Mouse (Mus musculus): ENCODE measurements around the gene Fgfr2. TPM values are rescaled to one million over a fixed set of nuclear protein-coding genes. Genes with fewer than 3 reads are reported as not detected.

The Fgfr2 gene
- total and polyA plus RNA-seq, 2 experiments from 2014 or later = 12.1 to 32.6 TPM

- H3K9ac ChIP-seq (replicated peaks; ENCODE audit: low read length, poor library complexity, severe bottlenecking) = no peak overlapping the region
- DNase-seq (ENCODE audit: low spot score) (no peak), ATAC-seq (ENCODE audit: low FRiP score) (no peak)
- no peak overlapping the region for H3K4me2 ChIP-seq (ENCODE audit: low read depth, low read length, poor library complexity, severe bottlenecking)
- no peak overlapping the region for H3K4me3 ChIP-seq (ENCODE audit: low read depth, low read length)
- no peak for TF ChIP-seq CTCF (IDR thresholded peaks at IDR 0.05)
- H3K27me3 ChIP-seq (ENCODE audit: insufficient read depth, low read length) = no peaks in the 10 kb centered on the region; the same call in 1 of the 2 replicates
- WGBS = 61% methylated on average over 19 of the region's 19 CpGs
- no peak overlapping the region for H3K27ac ChIP-seq (ENCODE audit: low read depth, low read length)
- no peaks in the 10 kb centered on the region for H3K36me3 ChIP-seq (ENCODE audit: insufficient read depth, low read length)
- no peaks in the 10 kb centered on the region for H3K4me1 ChIP-seq (ENCODE audit: insufficient read depth, low read length)
- no peaks in the 10 kb centered on the region for H3K9me3 ChIP-seq (ENCODE audit: low read length)
These were observed 2844.1 kb downstream of the Fgfr2 start for GRCm38 (mm10) chr7:130278738-130279705.

- Histone ChIP-seq H3K27ac (ENCODE audit: low read depth, low read length) (no peak overlapping the region), H3K4me2 (ENCODE audit: low read depth, low read length, poor library complexity, severe bottlenecking) (no peak overlapping the region), H3K9ac (replicated peaks; ENCODE audit: low read length, poor library complexity, severe bottlenecking) (no peak overlapping the region), H3K4me3 (ENCODE audit: low read depth, low read length) (no peak overlapping the region), H3K4me1 (ENCODE audit: insufficient read depth, low read length) (peaks cover 2% of the 10 kb centered on the region; the same call in 1 of the 2 replicates), H3K27me3 (ENCODE audit: insufficient read depth, low read length) (no peaks in the 10 kb centered on the region; the same call in 1 of the 2 replicates), H3K9me3 (ENCODE audit: low read length) (no peaks in the 10 kb centered on the region), H3K36me3 (ENCODE audit: insufficient read depth, low read length) (no peaks in the 10 kb centered on the region)
- 55% methylated on average over 11 of the region's 11 CpGs for WGBS
- peak; percentile 12; the same call in 1 of the 2 replicates for TF ChIP-seq CTCF (IDR thresholded peaks at IDR 0.05)
- ATAC-seq (ENCODE audit: low FRiP score) = no peak
- DNase-seq (ENCODE audit: low spot score) = no peak
These were observed 2845.0 kb downstream of the Fgfr2 start for GRCm38 (mm10) chr7:130278000-130278737.

- 12% methylated on average over 16 of the region's 16 CpGs for WGBS
- DNase-seq (ENCODE audit: low spot score) (peak; percentile 64), ATAC-seq (ENCODE audit: low FRiP score) (no peak)
- Histone ChIP-seq H3K4me1 (ENCODE audit: insufficient read depth, low read length) (peaks cover 4% of the 10 kb centered on the region; the same call in 1 of the 2 replicates), H3K4me2 (ENCODE audit: low read depth, low read length, poor library complexity, severe bottlenecking) (no peak overlapping the region), H3K27me3 (ENCODE audit: insufficient read depth, low read length) (peaks cover 3% of the 10 kb centered on the region; the same call in 1 of the 2 replicates), H3K36me3 (ENCODE audit: insufficient read depth, low read length) (no peaks in the 10 kb centered on the region), H3K9me3 (ENCODE audit: low read length) (no peaks in the 10 kb centered on the region), H3K4me3 (ENCODE audit: low read depth, low read length) (no peak overlapping the region), H3K27ac (ENCODE audit: low read depth, low read length) (no peak overlapping the region), H3K9ac (replicated peaks; ENCODE audit: low read length, poor library complexity, severe bottlenecking) (no peak overlapping the region)
- TF ChIP-seq CTCF (IDR thresholded peaks at IDR 0.05) = peak; percentile 87
These were observed 2849.9 kb downstream of the Fgfr2 start for GRCm38 (mm10) chr7:130273265-130273664.

GRCm38 (mm10) chr7:130270807-130271206 is 2852.3 kb downstream of the Fgfr2 start:
- ATAC-seq (ENCODE audit: low FRiP score) = no peak
- peaks cover 4% of the 10 kb centered on the region; the same call in 1 of the 2 replicates for H3K4me1 ChIP-seq (ENCODE audit: insufficient read depth, low read length)
- peaks cover 4% of the 10 kb centered on the region; the same call in 1 of the 2 replicates for H3K27me3 ChIP-seq (ENCODE audit: insufficient read depth, low read length)
- 92% methylated on average over 5 of the region's 5 CpGs for WGBS
- no peak overlapping the region for H3K4me2 ChIP-seq (ENCODE audit: low read depth, low read length, poor library complexity, severe bottlenecking)
- H3K9me3 ChIP-seq (ENCODE audit: low read length) = no peaks in the 10 kb centered on the region
- no peaks in the 10 kb centered on the region for H3K36me3 ChIP-seq (ENCODE audit: insufficient read depth, low read length)
- no peak overlapping the region for H3K9ac ChIP-seq (replicated peaks; ENCODE audit: low read length, poor library complexity, severe bottlenecking)
- peak; percentile 40 for DNase-seq (ENCODE audit: low spot score)
- no peak overlapping the region for H3K4me3 ChIP-seq (ENCODE audit: low read depth, low read length)
- peak; percentile 56 for TF ChIP-seq CTCF (IDR thresholded peaks at IDR 0.05)
- H3K27ac ChIP-seq (ENCODE audit: low read depth, low read length) = no peak overlapping the region

GRCm38 (mm10) chr7:130269124-130269867 is 2853.9 kb downstream of the Fgfr2 start:
- no peak for DNase-seq (ENCODE audit: low spot score)

More at GRCm38 (mm10) chr7:130269124-130269867, 2853.9 kb downstream of the Fgfr2 start:
- H3K9ac ChIP-seq (replicated peaks; ENCODE audit: low read length, poor library complexity, severe bottlenecking) = no peak overlapping the region
- H3K4me3 ChIP-seq (ENCODE audit: low read depth, low read length) = no peak overlapping the region
- ATAC-seq (ENCODE audit: low FRiP score) = no peak
- H3K36me3 ChIP-seq (ENCODE audit: insufficient read depth, low read length) = no peaks in the 10 kb centered on the region
- peaks cover 4% of the 10 kb centered on the region; the same call in 1 of the 2 replicates for H3K27me3 ChIP-seq (ENCODE audit: insufficient read depth, low read length)
- peak; percentile 48 for TF ChIP-seq CTCF (IDR thresholded peaks at IDR 0.05)
- peaks cover 4% of the 10 kb centered on the region; the same call in 1 of the 2 replicates for H3K4me1 ChIP-seq (ENCODE audit: insufficient read depth, low read length)
- no peak overlapping the region for H3K4me2 ChIP-seq (ENCODE audit: low read depth, low read length, poor library complexity, severe bottlenecking)
- no peaks in the 10 kb centered on the region for H3K9me3 ChIP-seq (ENCODE audit: low read length)
- no peak overlapping the region for H3K27ac ChIP-seq (ENCODE audit: low read depth, low read length)
- WGBS = 33% methylated on average over 15 of the region's 16 CpGs

All from midbrain, postnatal 0 days (tissue).